Mouse (Mus musculus) forebrain, embryonic 16.5 days (tissue): ENCODE measurements around the gene Tiam2. TPM values are rescaled to one million over a fixed set of nuclear protein-coding genes. Genes with fewer than 3 reads are reported as not detected.

Source experiments
- ATAC-seq: fragments of 200-750 bp; cut with Nextera tagmentation; 2 replicates; pipeline ENCODE4 v1.8.0; 2017; ENCODE audit warnings: mild to moderate bottlenecking, moderate library complexity
- H3K27ac ChIP-seq: fragments of 300-500 bp; sonication (generic); 2 replicates; pipeline ENCODE4 v1.5.1; 2014; ENCODE audit warnings: low read length, control low read depth
- H3K27me3 ChIP-seq: fragments of 300-500 bp; sonication (generic); replicated peaks from 2 replicates; pipeline ENCODE4 v1.6.1; 2014; ENCODE audit warnings: low read length; ENCODE audit not compliant: control insufficient read depth, insufficient read depth
- H3K36me3 ChIP-seq: fragments of 300-500 bp; sonication (generic); 2 replicates; pipeline ENCODE4 v1.6.1; 2014; ENCODE audit not compliant: control insufficient read depth, insufficient read depth
- H3K4me1 ChIP-seq: fragments of 300-500 bp; sonication (generic); replicated peaks from 2 replicates; pipeline ENCODE4 v1.6.1; 2014; ENCODE audit warnings: low read length; ENCODE audit not compliant: control insufficient read depth, insufficient read depth
- H3K4me2 ChIP-seq: fragments of 300-500 bp; sonication (generic); 2 replicates; pipeline ENCODE4 v1.6.1; 2014; ENCODE audit warnings: mild to moderate bottlenecking, low read length, control low read depth
- H3K4me3 ChIP-seq: fragments of 300-500 bp; sonication (generic); replicated peaks from 2 replicates; pipeline ENCODE4 v1.5.1; 2014; ENCODE audit warnings: mild to moderate bottlenecking, low read length, control low read depth
- H3K9ac ChIP-seq: fragments of 300-500 bp; sonication (generic); replicated peaks from 2 replicates; pipeline ENCODE4 v1.6.1; 2014; ENCODE audit warnings: low read depth, low read length, control low read depth
- H3K9me3 ChIP-seq: fragments of 300-500 bp; sonication (generic); 2 replicates; pipeline ENCODE4 v1.6.1; 2016; ENCODE audit warnings: low read length; ENCODE audit not compliant: control insufficient read depth
- WGBS: fragments of 180-500 bp; shearing (Covaris S2); extraction: QIAGEN DNeasy Blood & Tissue Kit; methylation state at CpG from one replicate; pipeline ENCODE4 v1.1.7; 2014; 5-methylcytosine and 5-hydroxymethylcytosine counted together
- polyA plus RNA-seq: library from polyadenylated mRNA; unstranded; fragments of >200 nt; fragmentation: Nextera tagmentation; extraction: Ambion mirVana; gene quantifications from 2 replicates; pipeline ENCODE4 v1.2.1, GENCODE M21; 2015

Gene Tiam2
- polyA plus RNA-seq, 1 experiment from 2014 or later, result 137 TPM

DNA sequence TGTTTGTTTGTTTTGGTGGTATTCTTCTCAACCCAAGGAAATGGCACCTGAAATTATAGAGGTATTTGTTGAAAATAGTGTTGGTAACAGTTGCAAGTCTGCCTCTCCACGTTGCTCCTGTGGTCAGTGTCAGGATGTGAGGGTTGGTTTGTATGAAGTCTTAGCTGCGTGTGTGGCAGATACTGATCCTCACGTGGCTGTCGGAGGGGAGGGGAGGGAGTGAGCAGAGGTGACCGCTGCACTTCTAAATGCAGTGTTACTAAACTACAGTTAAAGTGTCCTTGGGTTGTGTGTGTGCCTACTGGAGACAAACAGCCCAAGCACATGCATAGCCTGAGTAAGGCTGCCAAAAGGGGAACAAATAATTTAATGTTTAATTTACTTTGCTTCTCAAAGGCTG is 164.7 kb downstream of the Tiam2 start:
- no peak overlapping the region for H3K27ac ChIP-seq

DNA sequence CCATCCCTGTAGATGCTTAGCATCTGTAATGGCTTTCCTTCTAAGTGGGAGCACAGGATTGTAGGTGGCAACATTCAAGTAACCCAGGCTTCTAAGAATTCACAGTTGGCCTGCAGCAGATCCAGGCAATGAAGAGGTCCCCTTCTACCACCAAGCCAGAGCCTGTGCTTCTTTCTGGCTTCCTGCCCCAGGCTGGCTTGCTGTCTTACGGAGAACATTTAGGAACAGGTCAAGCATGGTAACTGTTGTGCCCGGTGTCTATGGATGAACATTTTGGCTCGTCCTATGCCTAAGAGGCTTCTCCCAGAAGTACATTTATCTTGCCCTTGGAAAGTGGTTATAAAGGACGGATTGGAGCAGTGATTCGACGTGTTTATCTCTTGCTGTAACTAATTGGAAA is 165.3 kb downstream of the Tiam2 start:
- no peak overlapping the region for H3K4me2 ChIP-seq
- H3K27ac ChIP-seq, result no peak overlapping the region
- H3K4me3 ChIP-seq, result no peak overlapping the region
- 83% methylated on average over 6 of the region's 6 CpGs for WGBS
- ATAC-seq, result no peak
- no peaks in the 10 kb centered on the region for H3K36me3 ChIP-seq
- no peak overlapping the region for H3K9ac ChIP-seq
- no peaks in the 10 kb centered on the region for H3K9me3 ChIP-seq
- H3K27me3 ChIP-seq, result no peaks in the 10 kb centered on the region
- peaks cover 10% of the 10 kb centered on the region for H3K4me1 ChIP-seq

More for the DNA sequence above, 164.7 kb downstream of the Tiam2 start:
- WGBS, result 70% methylated on average over 5 of the region's 5 CpGs
- Histone ChIP-seq H3K36me3 (no peaks in the 10 kb centered on the region), H3K9ac (no peak overlapping the region), H3K9me3 (no peaks in the 10 kb centered on the region), H3K27me3 (no peaks in the 10 kb centered on the region), H3K4me2 (no peak overlapping the region), H3K4me3 (no peak overlapping the region), H3K4me1 (peaks cover 10% of the 10 kb centered on the region)
- no peak for ATAC-seq

DNA sequence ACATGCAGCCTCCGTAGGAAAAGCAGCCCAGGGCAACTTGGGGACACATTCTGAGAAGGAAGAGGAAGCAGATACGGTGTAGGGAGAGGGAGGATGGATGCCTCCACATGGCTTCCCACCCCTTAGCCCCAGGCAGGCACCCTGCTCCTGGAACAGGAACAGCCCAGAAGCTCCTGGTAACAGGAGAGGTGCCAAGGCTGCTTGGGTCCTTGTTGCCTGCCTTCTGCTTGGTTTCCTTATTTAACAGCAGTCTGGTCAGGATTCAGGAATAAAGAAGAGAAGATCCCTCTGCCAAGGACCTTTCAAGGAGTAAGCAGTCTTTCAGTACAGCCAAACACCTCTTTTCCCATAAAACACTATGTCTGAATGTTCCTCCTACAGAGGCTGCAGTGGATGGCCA is 169.2 kb downstream of the Tiam2 start:
- Histone ChIP-seq H3K9ac (no peak overlapping the region), H3K27me3 (no peaks in the 10 kb centered on the region)

DNA sequence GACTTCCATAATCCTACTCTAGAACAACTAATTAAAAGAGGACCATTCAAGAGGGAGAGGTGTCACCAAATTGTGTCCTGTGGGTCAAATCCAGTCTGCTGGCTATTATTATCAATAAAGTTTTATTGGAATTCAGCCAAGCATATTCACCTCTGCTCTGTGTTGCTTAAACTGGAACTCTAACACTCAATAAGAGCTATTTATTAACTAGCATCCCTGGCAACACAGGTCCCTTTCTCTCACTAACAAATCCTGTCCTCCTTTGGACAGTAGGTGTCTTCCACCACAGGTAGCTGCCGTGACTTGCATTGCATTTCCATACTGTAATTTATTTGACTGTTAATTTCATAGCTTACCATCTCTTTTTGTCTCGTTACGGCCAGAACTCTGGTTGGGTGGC is 169.7 kb downstream of the Tiam2 start:
- Histone ChIP-seq H3K27ac (no peak overlapping the region), H3K4me3 (no peak overlapping the region), H3K9ac (no peak overlapping the region), H3K36me3 (no peaks in the 10 kb centered on the region), H3K4me2 (no peak overlapping the region), H3K27me3 (no peaks in the 10 kb centered on the region), H3K9me3 (no peaks in the 10 kb centered on the region), H3K4me1 (peaks cover 4% of the 10 kb centered on the region; the same call in 1 of the 2 replicates)
- WGBS, result 82% methylated on average over 3 of the region's 3 CpGs
- ATAC-seq, result no peak

More for the DNA sequence above, 169.2 kb downstream of the Tiam2 start:
- peak; percentile 43; the same call in 1 of the 2 replicates for ATAC-seq
- 80% methylated on average over 2 of the region's 2 CpGs for WGBS
- no peak overlapping the region for H3K4me2 ChIP-seq
- no peak overlapping the region for H3K27ac ChIP-seq
- H3K36me3 ChIP-seq, result no peaks in the 10 kb centered on the region
- H3K4me3 ChIP-seq, result no peak overlapping the region
- H3K9me3 ChIP-seq, result no peaks in the 10 kb centered on the region
- H3K4me1 ChIP-seq, result peaks cover 4% of the 10 kb centered on the region; the same call in 1 of the 2 replicates

DNA sequence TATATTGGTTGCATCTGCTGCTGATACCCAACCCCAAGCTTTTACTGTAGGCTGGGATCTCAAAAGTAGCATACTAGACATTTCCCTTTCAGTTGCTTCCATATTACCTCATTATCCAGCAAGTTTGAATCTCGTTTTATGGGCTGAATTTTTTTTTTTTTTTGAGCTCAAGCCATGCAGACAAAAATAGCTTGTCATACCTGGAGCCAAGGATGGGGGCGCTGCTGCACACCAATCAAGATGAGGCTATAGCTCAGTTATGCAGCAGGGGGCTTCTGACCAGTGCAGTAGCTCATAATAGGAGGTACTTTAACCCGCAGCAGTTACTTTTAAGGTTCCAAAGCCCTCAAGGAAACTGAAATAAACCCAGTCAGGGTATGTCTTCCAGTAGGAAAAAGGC is 171.7 kb downstream of the Tiam2 start:
- H3K4me3 ChIP-seq, result no peak overlapping the region
- ATAC-seq, result no peak
- H3K4me2 ChIP-seq, result no peak overlapping the region
- H3K36me3 ChIP-seq, result 0 out of 2 replicates have a peak, but pooled peaks cover 3% of the 10 kb centered on the region
- H3K9ac ChIP-seq, result no peak overlapping the region
- no peaks in the 10 kb centered on the region for H3K27me3 ChIP-seq
- no peak overlapping the region for H3K27ac ChIP-seq
- H3K9me3 ChIP-seq, result no peaks in the 10 kb centered on the region
- H3K4me1 ChIP-seq, result peaks cover 4% of the 10 kb centered on the region; the same call in 1 of the 2 replicates
- 21% methylated on average over 3 of the region's 3 CpGs for WGBS

DNA sequence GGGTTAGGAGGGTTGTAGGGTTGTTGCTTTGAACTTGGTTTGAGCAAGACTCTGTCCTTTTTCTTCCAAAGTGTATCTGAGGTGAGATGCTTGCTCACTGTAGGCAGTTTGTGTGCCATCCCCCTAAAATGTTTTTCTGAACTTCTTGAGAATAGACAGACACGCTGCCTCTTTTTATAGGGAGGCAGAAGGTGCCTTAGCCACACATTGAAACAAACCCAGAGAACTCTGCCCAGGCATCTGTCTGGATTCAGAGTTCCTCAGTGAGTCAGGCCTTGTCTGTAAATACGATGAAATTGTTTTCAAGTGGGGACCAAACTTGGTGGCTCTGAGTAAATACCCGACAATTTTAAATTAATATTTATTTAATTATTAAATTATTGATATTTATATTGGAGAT is 172.2 kb downstream of the Tiam2 start:
- no peak for ATAC-seq
- no peaks in the 10 kb centered on the region for H3K27me3 ChIP-seq
- H3K4me3 ChIP-seq, result no peak overlapping the region
- no peak overlapping the region for H3K9ac ChIP-seq
- 88% methylated on average over 3 of the region's 3 CpGs for WGBS
- no peak overlapping the region for H3K27ac ChIP-seq
- no peak overlapping the region for H3K4me2 ChIP-seq
- peaks cover 4% of the 10 kb centered on the region; the same call in 1 of the 2 replicates for H3K4me1 ChIP-seq
- 0 out of 2 replicates have a peak, but pooled peaks cover 4% of the 10 kb centered on the region for H3K36me3 ChIP-seq
- H3K9me3 ChIP-seq, result no peaks in the 10 kb centered on the region

DNA sequence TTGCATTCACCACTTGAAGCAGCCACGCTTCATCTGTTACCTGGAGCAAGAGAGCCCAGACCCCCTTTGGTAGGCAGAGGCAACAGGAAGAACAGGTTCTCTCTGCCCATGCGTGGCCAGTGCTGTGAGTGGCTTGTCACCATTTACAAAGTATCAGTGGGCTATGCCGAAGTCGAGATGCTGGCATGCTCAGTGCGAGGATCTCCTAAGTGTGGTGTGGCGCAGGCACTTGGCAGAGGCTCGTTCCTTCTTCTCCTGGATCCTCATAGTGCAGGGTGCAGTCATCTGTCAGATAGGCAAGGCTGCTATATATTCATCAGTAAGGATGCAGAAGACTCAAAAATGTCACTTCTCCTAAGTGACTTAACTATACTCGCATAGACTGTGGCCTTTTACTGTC is 173.1 kb downstream of the Tiam2 start:
- H3K9me3 ChIP-seq, result no peaks in the 10 kb centered on the region
- H3K36me3 ChIP-seq, result peaks cover 7% of the 10 kb centered on the region; the same call in 1 of the 2 replicates
- no peak overlapping the region for H3K27ac ChIP-seq
- H3K4me3 ChIP-seq, result no peak overlapping the region
- H3K4me2 ChIP-seq, result no peak overlapping the region
- no peak for ATAC-seq
- no peaks in the 10 kb centered on the region for H3K27me3 ChIP-seq
- H3K4me1 ChIP-seq, result peaks cover 4% of the 10 kb centered on the region; the same call in 1 of the 2 replicates
- no peak overlapping the region for H3K9ac ChIP-seq
- WGBS, result 89% methylated on average over 8 of the region's 8 CpGs

DNA sequence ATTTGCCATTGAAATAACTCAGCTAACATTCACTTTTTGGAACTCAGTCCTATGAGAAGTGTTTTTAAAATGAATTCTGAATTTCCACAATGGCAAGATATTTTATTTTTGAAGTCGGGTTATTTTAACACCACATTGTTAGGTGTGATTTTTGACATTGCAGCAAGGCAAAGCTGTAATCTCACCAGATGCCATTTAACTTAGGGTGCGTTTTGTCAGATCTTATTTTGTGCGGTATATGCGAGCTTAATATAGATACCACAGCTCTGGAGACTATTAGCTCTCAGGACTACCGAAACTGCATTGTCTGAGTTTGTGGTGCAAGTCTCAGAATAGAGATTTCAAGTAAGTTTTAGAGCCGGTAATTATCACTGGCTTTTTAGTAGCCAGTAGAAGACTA is 173.7 kb downstream of the Tiam2 start:
- Histone ChIP-seq H3K27me3 (no peaks in the 10 kb centered on the region), H3K27ac (no peak overlapping the region)
- 85% methylated on average over 6 of the region's 6 CpGs for WGBS

DNA sequence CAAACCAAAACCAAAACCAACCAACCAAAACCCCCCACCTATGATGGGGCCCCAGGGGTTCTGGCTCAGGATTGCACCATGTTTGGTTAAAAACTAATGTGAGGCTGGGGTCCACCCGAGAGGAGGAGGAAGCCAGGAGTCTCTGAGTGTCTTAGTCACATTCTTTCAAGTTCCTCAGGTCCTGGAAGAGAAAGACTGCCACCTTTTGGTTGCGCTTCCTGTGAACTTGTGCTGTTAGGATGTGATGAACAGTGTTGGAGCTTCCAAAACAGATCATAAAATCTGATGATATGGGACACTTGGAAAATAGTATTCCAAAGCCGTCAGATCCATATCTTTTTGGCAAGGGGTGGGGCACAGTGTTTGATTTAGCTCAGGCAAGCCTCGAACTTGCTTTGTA is 174.6 kb downstream of the Tiam2 start:
- H3K4me2 ChIP-seq, result no peak overlapping the region
- peaks cover 16% of the 10 kb centered on the region for H3K36me3 ChIP-seq
- no peaks in the 10 kb centered on the region; the same call in 1 of the 2 replicates for H3K4me1 ChIP-seq
- no peak for ATAC-seq
- no peak overlapping the region for H3K4me3 ChIP-seq
- H3K9me3 ChIP-seq, result no peaks in the 10 kb centered on the region
- 83% methylated on average over 4 of the region's 4 CpGs for WGBS
- H3K9ac ChIP-seq, result no peak overlapping the region
- H3K27ac ChIP-seq, result no peak overlapping the region
- no peaks in the 10 kb centered on the region for H3K27me3 ChIP-seq

More for the DNA sequence above, 173.7 kb downstream of the Tiam2 start:
- H3K36me3 ChIP-seq, result peaks cover 9% of the 10 kb centered on the region; the same call in 1 of the 2 replicates
- H3K4me2 ChIP-seq, result no peak overlapping the region
- no peak overlapping the region for H3K9ac ChIP-seq
- ATAC-seq, result no peak
- no peak overlapping the region for H3K4me3 ChIP-seq
- no peaks in the 10 kb centered on the region for H3K9me3 ChIP-seq
- peaks cover 4% of the 10 kb centered on the region; the same call in 1 of the 2 replicates for H3K4me1 ChIP-seq

DNA sequence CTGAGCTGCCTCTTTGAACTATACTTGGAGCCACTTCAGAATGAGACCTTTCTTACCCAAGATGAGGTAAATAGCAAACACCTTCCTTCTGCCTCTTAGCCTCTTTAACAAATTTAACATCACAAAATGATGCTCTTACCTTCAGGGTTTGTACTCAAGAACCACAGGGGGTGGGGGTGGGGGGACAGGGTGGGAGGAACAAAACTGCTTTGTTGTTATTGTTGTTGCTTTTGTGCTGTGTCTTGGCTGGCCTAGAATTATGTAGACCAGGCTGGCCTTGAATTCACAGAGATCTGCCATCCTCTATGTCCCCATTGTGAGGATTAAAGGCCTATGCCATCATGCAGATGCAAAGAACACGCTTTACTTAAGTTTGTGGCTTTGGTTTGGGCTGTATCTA is 179.3 kb downstream of the Tiam2 start:
- Histone ChIP-seq H3K9ac (no peak overlapping the region), H3K4me1 (no peaks in the 10 kb centered on the region), H3K4me2 (no peak overlapping the region), H3K36me3 (peaks cover 32% of the 10 kb centered on the region), H3K27me3 (no peaks in the 10 kb centered on the region), H3K4me3 (no peak overlapping the region), H3K27ac (no peak overlapping the region), H3K9me3 (no peaks in the 10 kb centered on the region)
- ATAC-seq, result no peak
- 72% methylated on average over 1 of the region's 1 CpGs for WGBS
